Comparison of ENCODE assay signal across 25 mouse cellular contexts in genomic region chr5:119634861-119635260, GRCm38 (mm10). TPM values are rescaled to one million over a fixed set of nuclear protein-coding genes. Genes with fewer than 3 reads are reported as not detected.
DNase-seq lines count a peak whose midpoint lies in the region; ATAC-seq and TF ChIP-seq lines count a peak whose summit lies in the region.
"Had no signal": no experiment of that assay in that cellular context is flagged by ENCODE, and none has a peak within 500 bp of the region (broad histone marks: within the 10 kb centered on the region; RNA-seq: fewer than 3 reads in every experiment).

No protein-coding gene starts in this region.

- no peaks in the 10 kb centered on the region for H3K4me1 ChIP-seq in ES-Bruce4 (ENCODE audit: control insufficient read depth, insufficient read depth, low read length)
- H3K4me1 ChIP-seq in heart, embryonic 12.5 days (replicated peaks): peaks cover 35% of the 10 kb centered on the region
- H3K4me1 ChIP-seq: embryonic facial prominence, embryonic 15.5 days; hindbrain, embryonic 15.5 days; liver, embryonic 15.5 days had no signal

- no peaks in the 10 kb centered on the region for H3K9me3 ChIP-seq in ES-Bruce4 (replicated peaks; ENCODE audit: control insufficient read depth, insufficient read depth, low read length, poor library complexity, severe bottlenecking)
- no peaks in the 10 kb centered on the region for H3K9me3 ChIP-seq in heart, embryonic 12.5 days (replicated peaks)
- H3K9me3 ChIP-seq: embryonic facial prominence, embryonic 15.5 days; hindbrain, embryonic 15.5 days; kidney, embryonic 15.5 days; limb, embryonic 10.5 days; liver, embryonic 15.5 days; lung, embryonic 15.5 days had no signal

- 0 out of 2 replicates have a peak, but pooled peaks have one; percentile 10 for TF ChIP-seq EP300 in ES-Bruce4 (IDR thresholded peaks at IDR 0.05; ENCODE audit: insufficient read depth, low read depth, low read length)

- H3K4me3 ChIP-seq in ES-Bruce4 (ENCODE audit: low read depth, low read length): no peak overlapping the region
- no peak overlapping the region for H3K4me3 ChIP-seq in heart, embryonic 12.5 days
- H3K4me3 ChIP-seq: embryonic facial prominence, embryonic 15.5 days; gastrocnemius, adult 2 months; hindbrain, embryonic 15.5 days; kidney, embryonic 15.5 days; limb, embryonic 10.5 days; liver, embryonic 15.5 days; lung, embryonic 15.5 days; myocyte had no signal

- H3K36me3 ChIP-seq in ES-Bruce4 (ENCODE audit: control insufficient read depth, insufficient read depth, low read length, poor library complexity, severe bottlenecking): no peaks in the 10 kb centered on the region
- H3K36me3 ChIP-seq in heart, embryonic 12.5 days: no peaks in the 10 kb centered on the region
- H3K36me3 ChIP-seq: embryonic facial prominence, embryonic 15.5 days; hindbrain, embryonic 15.5 days; kidney, embryonic 15.5 days; limb, embryonic 10.5 days; liver, embryonic 15.5 days; lung, embryonic 15.5 days had no signal

- TF ChIP-seq POLR2A in ES-Bruce4 (IDR thresholded peaks at IDR 0.05; ENCODE audit: insufficient read depth, low read length): peak; percentile 28

- TF ChIP-seq CTCF in ES-Bruce4 (IDR thresholded peaks at IDR 0.05; ENCODE audit: low read depth, low read length): no peak

- H3K27me3 ChIP-seq in ES-Bruce4 (ENCODE audit: control insufficient read depth, insufficient read depth, low read length, poor library complexity, severe bottlenecking): no peaks in the 10 kb centered on the region
- peaks cover 83% of the 10 kb centered on the region for H3K27me3 ChIP-seq in heart, embryonic 12.5 days (replicated peaks)
- H3K27me3 ChIP-seq: embryonic facial prominence, embryonic 15.5 days; liver, embryonic 15.5 days; lung, embryonic 15.5 days had no signal

- no peak overlapping the region for H3K4me2 ChIP-seq in heart, embryonic 12.5 days
- H3K4me2 ChIP-seq: embryonic facial prominence, embryonic 15.5 days; hindbrain, embryonic 15.5 days; kidney, embryonic 15.5 days; liver, embryonic 15.5 days; lung, embryonic 15.5 days had no signal

- DNase-seq in adrenal gland, adult 8-10 months: peak; percentile 61
- no peak for DNase-seq in adrenal gland, postnatal 4 days (ENCODE audit: low spot score in 2 of 2)
- peak; percentile 61 to 71 for DNase-seq in adrenal gland, postnatal 36 days
- DNase-seq in thymus, postnatal 25 days: no peak
- DNase-seq: B cell, adult 2 months; cerebellum, adult 2 months; cerebellum, postnatal 25 days; gastrocnemius, adult 2 months; heart, postnatal 4 days; kidney, postnatal 36 days; liver; lung, postnatal 36 days; thymus, postnatal 14 days had no signal

- no peak overlapping the region for H3K9ac ChIP-seq in ES-Bruce4 (ENCODE audit: low read depth, poor library complexity, severe bottlenecking)
- no peak overlapping the region for H3K9ac ChIP-seq in heart, embryonic 12.5 days
- H3K9ac ChIP-seq: embryonic facial prominence, embryonic 15.5 days; hindbrain, embryonic 15.5 days; kidney, embryonic 15.5 days; liver, embryonic 15.5 days; lung, embryonic 15.5 days had no signal

- no peak overlapping the region for H3K27ac ChIP-seq in ES-Bruce4 (ENCODE audit: insufficient read depth, low read length)
- H3K27ac ChIP-seq in heart, embryonic 12.5 days (ENCODE audit: poor library complexity, severe bottlenecking): no peak overlapping the region
- H3K27ac ChIP-seq: embryonic facial prominence, embryonic 15.5 days; gastrocnemius, adult 2 months; hindbrain, embryonic 15.5 days; kidney, embryonic 15.5 days; limb, embryonic 10.5 days; liver, embryonic 15.5 days; lung, embryonic 15.5 days had no signal

- WGBS in heart, embryonic 12.5 days: 54% methylated on average over 2 of the region's 2 CpGs

- ATAC-seq in megakaryocyte progenitor cell, adult 5-6 weeks (replicated peaks; ENCODE audit: poor library complexity): peak; percentile 73
- ATAC-seq in heart, embryonic 12.5 days (ENCODE audit: insufficient number of reproducible peaks, low FRiP score): no peak
- ATAC-seq: forebrain, embryonic 14.5 days; midbrain, embryonic 16.5 days had no signal

RNA-seq across cellular contexts. Expression of gene Tbx3, which starts 35.6 kb away (rescaled TPM):
- 100 to 1,000 TPM; 299 to 549 (median 400) TPM for total RNA-seq in adrenal gland, adult 8-10 months (2022)
- total RNA-seq in adrenal gland, postnatal 4 days (2021): 100 to 1,000 TPM; 179 to 231 TPM
- 29.8 and 30.1 TPM in 2 replicates for polyA plus RNA-seq in ES-Bruce4 (2011; ENCODE audit: insufficient read depth, insufficient read length, low read depth, missing spikeins)
- total RNA-seq in adrenal gland, postnatal 36 days (2021): 100 to 1,000 TPM; 268 to 342 TPM
- total RNA-seq in megakaryocyte progenitor cell, adult 5-6 weeks (2015): not detected in 2 replicates
- total RNA-seq in megakaryocyte progenitor cell, adult 5-6 weeks (2017): not detected in 2 replicates
- 18.8 and 21.0 TPM in 2 replicates for polyA plus RNA-seq in heart, embryonic 12.5 days (2016; fragmentation: Nextera tagmentation; extraction: Ambion mirVana)

Comparison
In these comparisons a context has a peak if more than half of its experiments do, and no peak if none do; other contexts are left out.
1. DNase-seq: peak in adrenal gland, adult 8-10 months (single experiment) and adrenal gland, postnatal 36 days (2 of 2); none in adrenal gland, postnatal 4 days (0 of 2) and thymus, postnatal 25 days (single experiment).
2. RNA of gene Tbx3, which starts 35.6 kb away (total RNA-seq): 299 to 549 TPM in adrenal gland, adult 8-10 months, 268 to 342 TPM in adrenal gland, postnatal 36 days and 179 to 231 TPM in adrenal gland, postnatal 4 days; not detected in megakaryocyte progenitor cell, adult 5-6 weeks; every median in the first group is over 100 times any median in the second.